Mouse (Mus musculus) subcutaneous adipose tissue, adult 2 months (tissue): ENCODE results near the gene Nrm. TPM values are rescaled to one million over a fixed set of nuclear protein-coding genes. Genes with fewer than 3 reads are reported as not detected.

Experiments used
- polyA plus RNA-seq: library from polyadenylated mRNA; depleted of rRNA; stranded (reverse); fragments of >200 nt; gene quantifications from 2 replicates; pipeline ENCODE4 v1.2.3, GENCODE M21; 2012; ENCODE audit warnings: low replicate concordance; rRNA removed

The Nrm gene
- polyA plus RNA-seq, result 8.9 and 33.1 TPM in 2 replicates

GRCm38 (mm10) chr17:35861198-35861857 lies at the start of gene Nrm:
Gene Nrm, plus strand, starts transcription at chr17:35861318.

GRCm38 (mm10) chr17:35821439-35822430 lies 39.4 kb upstream of the Nrm start, which contains the start of gene Ier3:
Gene Ier3, plus strand, starts transcription at chr17:35821684.

GRCm38 (mm10) chr17:35822964-35823937 lies 37.9 kb upstream of the Nrm start, which contains the start of gene Flot1:
Gene Flot1, plus strand, starts transcription at chr17:35823230.

GRCm38 (mm10) chr17:35838122-35838544 lies 23.0 kb upstream of the Nrm start, which contains the start of gene Tubb5:
Gene Tubb5, minus strand, starts transcription at chr17:35838306.

GRCm38 (mm10) chr17:35841076-35841950 lies 19.8 kb upstream of the Nrm start, which contains the start of gene Mdc1:
Gene Mdc1, plus strand, starts transcription at chr17:35841515.

GRCm38 (mm10) chr17:35865481-35866280 lies 4.6 kb downstream of the Nrm start, which contains the start of gene Ppp1r18:
Gene Ppp1r18, plus strand, starts transcription at chr17:35865593.

GRCm38 (mm10) chr17:35879245-35880057 lies 18.3 kb downstream of the Nrm start, which contains the start of gene Dhx16:
Gene Dhx16, plus strand, starts transcription at chr17:35879819.

GRCm38 (mm10) chr17:35896781-35897643 lies 35.9 kb downstream of the Nrm start, which contains the start of gene 2310061I04Rik:
Gene 2310061I04Rik, minus strand, starts transcription at chr17:35897431.

GRCm38 (mm10) chr17:35909919-35910369 lies 48.8 kb downstream of the Nrm start, which contains the start of gene Atat1:
Gene Atat1, minus strand, starts transcription at chr17:35910075.

Other genes starting within 250 kb of the Nrm start
- 0.05 TPM in 1 of 2 replicates, not detected in the other for gene Gm9573, start 234.7 kb upstream of the Nrm start, polyA plus RNA-seq
- 0.04 and 0.19 TPM in 2 replicates for gene Mucl3, start 217.6 kb upstream of the Nrm start, polyA plus RNA-seq
- gene Vars2, start 193.7 kb upstream of the Nrm start, polyA plus RNA-seq, result 21.8 and 47.6 TPM in 2 replicates
- gene Gtf2h4, start 187.6 kb upstream of the Nrm start, polyA plus RNA-seq, result 25.6 and 38.5 TPM in 2 replicates
- gene Ddr1, start 156.7 kb upstream of the Nrm start, polyA plus RNA-seq, result 44.4 and 64.0 TPM in 2 replicates
- 11.6 and 26.3 TPM in 2 replicates for gene Ier3, start 39.6 kb upstream of the Nrm start, polyA plus RNA-seq
- gene Flot1, start 38.1 kb upstream of the Nrm start, polyA plus RNA-seq, result 74.1 and 117 TPM in 2 replicates
- 262 and 722 TPM in 2 replicates for gene Tubb5, start 23.0 kb upstream of the Nrm start, polyA plus RNA-seq
- 6.8 and 17.1 TPM in 2 replicates for gene Mdc1, start 19.8 kb upstream of the Nrm start, polyA plus RNA-seq
- gene Ppp1r18, start 4.3 kb downstream of the Nrm start, polyA plus RNA-seq, result 70.8 and 77.1 TPM in 2 replicates
- 59.8 and 74.9 TPM in 2 replicates for gene Dhx16, start 18.5 kb downstream of the Nrm start, polyA plus RNA-seq
- gene 2310061I04Rik, start 36.1 kb downstream of the Nrm start, polyA plus RNA-seq, result 56.2 and 59.4 TPM in 2 replicates
- gene Atat1, start 48.8 kb downstream of the Nrm start, polyA plus RNA-seq, result 55.6 and 80.0 TPM in 2 replicates
- 122 and 128 TPM in 2 replicates for gene Mrps18b, start 55.1 kb downstream of the Nrm start, polyA plus RNA-seq
- gene Ppp1r10, start 55.1 kb downstream of the Nrm start, polyA plus RNA-seq, result 18.8 and 32.6 TPM in 2 replicates
- gene Abcf1, start 108.4 kb downstream of the Nrm start, polyA plus RNA-seq, result 61.7 and 91.3 TPM in 2 replicates
- gene Gnl1, start 118.5 kb downstream of the Nrm start, polyA plus RNA-seq, result 23.8 and 31.5 TPM in 2 replicates
- 18.8 and 28.7 TPM in 2 replicates for gene Prr3, start 118.9 kb downstream of the Nrm start, polyA plus RNA-seq
- gene H2-T24, start 159.2 kb downstream of the Nrm start, polyA plus RNA-seq, result 2.8 and 14.8 TPM in 2 replicates
- gene H2-T23, start 171.5 kb downstream of the Nrm start, polyA plus RNA-seq, result 124 and 208 TPM in 2 replicates
- 82.2 and 154 TPM in 2 replicates for gene H2-T22, start 181.4 kb downstream of the Nrm start, polyA plus RNA-seq
- 0.14 TPM in 1 of 2 replicates, not detected in the other for gene Gm6034, start 181.6 kb downstream of the Nrm start, polyA plus RNA-seq
- gene Gm11127, start 197.1 kb downstream of the Nrm start, polyA plus RNA-seq, result 0.21 and 0.52 TPM in 2 replicates